Mouse (Mus musculus): ENCODE data around the gene Adgrl1. TPM values are rescaled to one million over a fixed set of nuclear protein-coding genes. Genes with fewer than 3 reads are reported as not detected.

Adgrl1 gene
- polyA plus RNA-seq (2015; fragmentation: Illumina TruSeq; extraction: RNeasy Lipid Tissue Mini Kit (QIAGEN cat#74804); ENCODE audit: insufficient read depth, low read depth, low replicate concordance), result 7.4 TPM

GRCm38 (mm10) chr8:83899363-83900252 lies at the start of gene Adgrl1:
Gene Adgrl1, plus strand, starts transcription at chr8:83900105.

DNA sequence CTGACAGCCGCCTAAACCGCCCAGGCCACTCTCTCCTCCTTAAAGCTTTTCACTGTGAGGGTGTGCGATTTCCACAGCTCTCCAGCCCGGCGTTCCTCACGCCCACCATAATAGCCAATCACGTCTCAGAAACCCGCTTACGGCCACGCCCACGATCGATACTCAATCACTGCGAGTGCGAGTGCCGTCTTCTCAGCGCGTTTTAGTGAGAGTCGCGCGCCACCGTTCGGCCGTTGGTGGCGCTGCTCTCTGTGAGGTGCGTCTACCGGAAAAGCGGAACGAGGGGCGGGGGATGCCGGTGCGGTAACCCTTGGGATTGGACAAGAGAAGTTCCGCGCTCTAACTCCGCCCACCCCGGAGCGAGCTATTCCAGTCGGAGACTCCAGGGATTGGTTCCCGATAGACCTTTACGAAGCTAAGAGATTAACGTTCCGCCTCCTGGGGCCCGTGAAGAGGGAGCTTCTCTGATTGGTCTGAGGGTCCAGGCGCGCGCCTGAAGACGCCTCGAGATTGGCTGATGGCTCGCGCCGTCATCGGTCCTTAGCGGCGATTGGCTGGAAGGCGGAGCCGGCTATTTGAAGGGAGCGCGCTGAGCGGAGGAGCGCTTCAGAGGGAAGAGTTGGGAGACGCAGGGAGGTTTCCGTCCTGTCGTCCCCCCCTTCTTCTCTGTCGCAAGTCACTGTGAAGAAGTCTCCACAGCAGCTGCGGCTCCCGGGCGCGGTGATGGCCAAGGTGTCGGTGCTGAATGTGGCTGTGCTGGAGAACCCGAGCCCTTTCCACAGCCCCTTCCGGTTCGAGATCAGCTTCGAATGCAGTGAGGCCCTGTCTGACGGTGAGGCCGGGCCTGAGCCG lies 55.4 kb downstream of the Adgrl1 start, which contains the start of the genes Gm10644 and Asf1b:
Gene Gm10644, minus strand, starts transcription at position 100 of the 852 bp plus-strand sequence.
Gene Asf1b, plus strand, starts transcription at position 402 of the 852 bp plus-strand sequence.

DNA sequence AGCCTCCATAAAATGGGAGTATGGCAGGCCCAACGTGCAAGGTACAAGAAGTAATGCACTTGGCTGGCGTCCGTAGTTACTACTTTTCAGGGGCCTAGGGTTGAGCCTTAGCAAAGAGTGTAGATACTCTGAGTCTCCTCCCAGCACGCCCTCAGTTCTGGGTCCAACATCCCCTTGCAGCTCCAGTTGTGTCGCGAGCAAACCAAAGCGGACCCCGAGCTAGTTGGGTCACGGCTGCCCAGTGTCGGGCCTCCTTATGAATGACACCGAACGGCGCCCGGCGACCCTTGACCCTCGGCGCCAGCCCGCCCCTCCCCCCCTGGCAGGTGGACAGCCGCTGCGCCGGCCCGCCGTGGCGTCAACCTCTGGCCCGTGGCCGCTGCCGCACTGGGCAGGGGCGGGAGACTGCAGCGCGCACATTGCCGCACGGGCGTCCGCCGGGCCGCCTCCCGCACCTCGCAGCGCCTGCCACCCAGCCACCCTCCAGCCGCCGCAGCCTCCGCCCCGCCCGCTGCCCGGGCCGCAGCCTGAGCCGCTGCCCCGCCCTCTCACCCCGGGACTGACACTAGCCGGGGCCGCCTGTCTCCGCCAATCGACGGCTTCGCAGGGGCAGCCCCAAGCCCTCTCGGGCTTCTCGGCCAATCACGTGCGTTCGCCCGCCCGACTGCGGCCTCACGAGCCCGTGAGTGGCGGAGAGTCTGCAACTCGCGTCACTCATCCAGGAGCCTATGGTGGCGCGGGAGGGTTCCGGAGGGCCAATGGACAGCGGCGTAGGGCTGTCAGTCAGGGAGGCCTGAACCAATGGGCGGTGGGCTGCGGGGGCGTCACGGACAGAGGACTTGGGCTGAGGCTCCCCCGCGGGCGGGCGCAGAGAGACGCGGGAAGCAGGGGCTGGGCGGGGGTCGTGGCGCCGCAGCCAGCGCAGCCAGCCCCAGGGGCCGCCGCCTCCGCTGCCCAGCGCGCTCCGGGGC lies 72.5 kb downstream of the Adgrl1 start, which contains the start of gene Prkaca:
Gene Prkaca, plus strand, starts transcription at position 844 of the 971 bp plus-strand sequence.

Other genes starting within 250 kb of the Adgrl1 start
- gene Gipc1, start 247.4 kb upstream of the Adgrl1 start, polyA plus RNA-seq (2015; fragmentation: Illumina TruSeq; extraction: RNeasy Lipid Tissue Mini Kit (QIAGEN cat#74804); ENCODE audit: insufficient read depth, low read depth, low replicate concordance), result 9.7 TPM
- gene Ptger1, start 233.4 kb upstream of the Adgrl1 start, polyA plus RNA-seq (2015; fragmentation: Illumina TruSeq; extraction: RNeasy Lipid Tissue Mini Kit (QIAGEN cat#74804); ENCODE audit: insufficient read depth, low read depth, low replicate concordance), result 0.18 TPM
- gene Pkn1, start 200.9 kb upstream of the Adgrl1 start, polyA plus RNA-seq (2015; fragmentation: Illumina TruSeq; extraction: RNeasy Lipid Tissue Mini Kit (QIAGEN cat#74804); ENCODE audit: insufficient read depth, low read depth, low replicate concordance), result 26.2 TPM
- 10.1 TPM for gene Ddx39, start 184.9 kb upstream of the Adgrl1 start, polyA plus RNA-seq (2015; fragmentation: Illumina TruSeq; extraction: RNeasy Lipid Tissue Mini Kit (QIAGEN cat#74804); ENCODE audit: insufficient read depth, low read depth, low replicate concordance)
- 16.6 TPM for gene Adgre5, start 158.8 kb upstream of the Adgrl1 start, polyA plus RNA-seq (2015; fragmentation: Illumina TruSeq; extraction: RNeasy Lipid Tissue Mini Kit (QIAGEN cat#74804); ENCODE audit: insufficient read depth, low read depth, low replicate concordance)
- gene Gm10644, start 55.1 kb downstream of the Adgrl1 start, polyA plus RNA-seq (2015; fragmentation: Illumina TruSeq; extraction: RNeasy Lipid Tissue Mini Kit (QIAGEN cat#74804); ENCODE audit: insufficient read depth, low read depth, low replicate concordance), result 1.7 TPM
- 0.78 TPM for gene Asf1b, start 55.4 kb downstream of the Adgrl1 start, polyA plus RNA-seq (2015; fragmentation: Illumina TruSeq; extraction: RNeasy Lipid Tissue Mini Kit (QIAGEN cat#74804); ENCODE audit: insufficient read depth, low read depth, low replicate concordance)
- gene Prkaca, start 72.9 kb downstream of the Adgrl1 start, polyA plus RNA-seq (2015; fragmentation: Illumina TruSeq; extraction: RNeasy Lipid Tissue Mini Kit (QIAGEN cat#74804); ENCODE audit: insufficient read depth, low read depth, low replicate concordance), result 14.2 TPM
- 15.6 TPM for gene Samd1, start 97.6 kb downstream of the Adgrl1 start, polyA plus RNA-seq (2015; fragmentation: Illumina TruSeq; extraction: RNeasy Lipid Tissue Mini Kit (QIAGEN cat#74804); ENCODE audit: insufficient read depth, low read depth, low replicate concordance)
- gene 1700067K01Rik, start 101.4 kb downstream of the Adgrl1 start, polyA plus RNA-seq (2015; fragmentation: Illumina TruSeq; extraction: RNeasy Lipid Tissue Mini Kit (QIAGEN cat#74804); ENCODE audit: insufficient read depth, low read depth, low replicate concordance), result not detected
- not detected for gene 2210011C24Rik, start 112.1 kb downstream of the Adgrl1 start, polyA plus RNA-seq (2015; fragmentation: Illumina TruSeq; extraction: RNeasy Lipid Tissue Mini Kit (QIAGEN cat#74804); ENCODE audit: insufficient read depth, low read depth, low replicate concordance)
- gene Palm3, start 121.4 kb downstream of the Adgrl1 start, polyA plus RNA-seq (2015; fragmentation: Illumina TruSeq; extraction: RNeasy Lipid Tissue Mini Kit (QIAGEN cat#74804); ENCODE audit: insufficient read depth, low read depth, low replicate concordance), result 2.5 TPM
- 0.90 TPM for gene Il27ra, start 142.5 kb downstream of the Adgrl1 start, polyA plus RNA-seq (2015; fragmentation: Illumina TruSeq; extraction: RNeasy Lipid Tissue Mini Kit (QIAGEN cat#74804); ENCODE audit: insufficient read depth, low read depth, low replicate concordance)
- not detected for gene Rln3, start 144.9 kb downstream of the Adgrl1 start, polyA plus RNA-seq (2015; fragmentation: Illumina TruSeq; extraction: RNeasy Lipid Tissue Mini Kit (QIAGEN cat#74804); ENCODE audit: insufficient read depth, low read depth, low replicate concordance)
- gene Gm10643, start 165.0 kb downstream of the Adgrl1 start, polyA plus RNA-seq (2015; fragmentation: Illumina TruSeq; extraction: RNeasy Lipid Tissue Mini Kit (QIAGEN cat#74804); ENCODE audit: insufficient read depth, low read depth, low replicate concordance), result not detected
- 5.4 TPM for gene Rfx1, start 166.7 kb downstream of the Adgrl1 start, polyA plus RNA-seq (2015; fragmentation: Illumina TruSeq; extraction: RNeasy Lipid Tissue Mini Kit (QIAGEN cat#74804); ENCODE audit: insufficient read depth, low read depth, low replicate concordance)
- gene Dcaf15, start 204.7 kb downstream of the Adgrl1 start, polyA plus RNA-seq (2015; fragmentation: Illumina TruSeq; extraction: RNeasy Lipid Tissue Mini Kit (QIAGEN cat#74804); ENCODE audit: insufficient read depth, low read depth, low replicate concordance), result 4.5 TPM
- gene Podnl1, start 225.9 kb downstream of the Adgrl1 start, polyA plus RNA-seq (2015; fragmentation: Illumina TruSeq; extraction: RNeasy Lipid Tissue Mini Kit (QIAGEN cat#74804); ENCODE audit: insufficient read depth, low read depth, low replicate concordance), result not detected
- gene Cc2d1a, start 247.8 kb downstream of the Adgrl1 start, polyA plus RNA-seq (2015; fragmentation: Illumina TruSeq; extraction: RNeasy Lipid Tissue Mini Kit (QIAGEN cat#74804); ENCODE audit: insufficient read depth, low read depth, low replicate concordance), result 6.1 TPM
- gene 4930432K21Rik, start 247.9 kb downstream of the Adgrl1 start, polyA plus RNA-seq (2015; fragmentation: Illumina TruSeq; extraction: RNeasy Lipid Tissue Mini Kit (QIAGEN cat#74804); ENCODE audit: insufficient read depth, low read depth, low replicate concordance), result not detected

Data from pancreas, adult 10 weeks (tissue).